Mouse (Mus musculus) liver, embryonic 11.5 days (tissue): ENCODE data around the gene Ikzf3. TPM values are rescaled to one million over a fixed set of nuclear protein-coding genes. Genes with fewer than 3 reads are reported as not detected.

Experiments used
- ATAC-seq: fragments of 200-750 bp; cut with Nextera tagmentation; replicated peaks from 2 replicates; pipeline ENCODE4 v1.8.0; 2017; ENCODE audit warnings: moderate number of reproducible peaks, mild to moderate bottlenecking, moderate TSS enrichment, moderate library complexity; ENCODE audit not compliant: low FRiP score
- DNase-seq: peaks from one replicate; pipeline ENCODE4 v3.0.0-alpha.2; 2017; ENCODE audit warnings: low spot score
- H3K27ac ChIP-seq: fragments of 300-500 bp; sonication (generic); 2 replicates; pipeline ENCODE4 v1.5.1; 2014; ENCODE audit warnings: mild to moderate bottlenecking, low read depth, low read length, control low read depth
- H3K27me3 ChIP-seq: fragments of 300-500 bp; sonication (generic); replicated peaks from 2 replicates; pipeline ENCODE4 v1.6.1; 2014; ENCODE audit warnings: low read length, mixed read lengths; ENCODE audit not compliant: control insufficient read depth, insufficient read depth
- H3K36me3 ChIP-seq: fragments of 300-500 bp; sonication (generic); 2 replicates; pipeline ENCODE4 v1.6.1; 2014; ENCODE audit warnings: mild to moderate bottlenecking, low read length, moderate library complexity, mixed read lengths; ENCODE audit not compliant: control insufficient read depth, insufficient read depth
- H3K4me1 ChIP-seq: fragments of 300-500 bp; sonication (generic); replicated peaks from 2 replicates; pipeline ENCODE4 v1.6.1; 2014; ENCODE audit warnings: low read length, mixed read lengths; ENCODE audit not compliant: control insufficient read depth, insufficient read depth
- H3K4me2 ChIP-seq: fragments of 300-500 bp; sonication (generic); 2 replicates; pipeline ENCODE4 v1.6.1; 2014; ENCODE audit warnings: mild to moderate bottlenecking, control low read depth, moderate library complexity
- H3K4me3 ChIP-seq: fragments of 300-500 bp; sonication (generic); 2 replicates; pipeline ENCODE4 v1.5.1; 2014; ENCODE audit warnings: low read depth, low read length, control low read depth
- H3K9ac ChIP-seq: fragments of 300-500 bp; sonication (generic); 2 replicates; pipeline ENCODE4 v1.6.1; 2014; ENCODE audit warnings: low read depth, low read length, control low read depth
- H3K9me3 ChIP-seq: fragments of 300-500 bp; sonication (generic); 2 replicates; pipeline ENCODE4 v1.6.1; 2016; ENCODE audit warnings: low read length, inconsistent platforms, mixed read lengths; ENCODE audit not compliant: control insufficient read depth
- WGBS: fragments of 180-500 bp; shearing (Covaris S2); extraction: QIAGEN DNeasy Blood & Tissue Kit; methylation state at CpG from one replicate; pipeline ENCODE4 v1.1.7; 2014; 5-methylcytosine and 5-hydroxymethylcytosine counted together
- polyA plus RNA-seq: library from polyadenylated mRNA; unstranded; fragments of >200 nt; fragmentation: Nextera tagmentation; extraction: Ambion mirVana; gene quantifications from 2 replicates; pipeline ENCODE4 v1.2.1, GENCODE M21; 2014

The Ikzf3 gene
- polyA plus RNA-seq, 1 experiment from 2014 or later: 0.04 TPM

- Histone ChIP-seq H3K4me3 (peak overlapping the region; percentile 41), H3K4me1 (peaks cover 55% of the 10 kb centered on the region), H3K4me2 (peak overlapping the region; percentile 89), H3K27me3 (no peaks in the 10 kb centered on the region), H3K9me3 (no peaks in the 10 kb centered on the region), H3K36me3 (peaks cover 10% of the 10 kb centered on the region; the same call in 1 of the 2 replicates), H3K27ac (peak overlapping the region; percentile 99), H3K9ac (peak overlapping the region; percentile 61)
- DNase-seq: no peak
- WGBS: 36% methylated on average over 16 of the region's 16 CpGs
- ATAC-seq: peak; percentile 59
Observed at GRCm38 (mm10) chr11:98580301-98581121, 34.7 kb upstream of the Ikzf3 start.

GRCm38 (mm10) chr11:98577776-98578175, 31.9 kb upstream of the Ikzf3 start:
- ATAC-seq (no peak), DNase-seq (no peak)
- no peak overlapping the region for H3K4me2 ChIP-seq
- H3K27ac ChIP-seq: no peak overlapping the region
- peaks cover 28% of the 10 kb centered on the region for H3K4me1 ChIP-seq
- no peak overlapping the region for H3K9ac ChIP-seq
- H3K4me3 ChIP-seq: no peak overlapping the region
- H3K27me3 ChIP-seq: no peaks in the 10 kb centered on the region
- no peaks in the 10 kb centered on the region for H3K9me3 ChIP-seq
- 90% methylated on average over 5 of the region's 5 CpGs for WGBS
- peaks cover 7% of the 10 kb centered on the region; the same call in 1 of the 2 replicates for H3K36me3 ChIP-seq

- Histone ChIP-seq H3K27ac (no peak overlapping the region), H3K9me3 (0 out of 2 replicates have a peak, but pooled peaks cover 2% of the 10 kb centered on the region), H3K4me1 (no peaks in the 10 kb centered on the region), H3K27me3 (no peaks in the 10 kb centered on the region), H3K4me2 (no peak overlapping the region), H3K4me3 (no peak overlapping the region), H3K9ac (no peak overlapping the region), H3K36me3 (no peaks in the 10 kb centered on the region)
- DNase-seq (no peak), ATAC-seq (no peak)
- 74% methylated on average over 6 of the region's 6 CpGs for WGBS
Observed at GRCm38 (mm10) chr11:98569461-98569860, 23.6 kb upstream of the Ikzf3 start.

GRCm38 (mm10) chr11:98568326-98568725, 22.5 kb upstream of the Ikzf3 start:
- no peak overlapping the region for H3K4me2 ChIP-seq
- WGBS: 87% methylated on average over 8 of the region's 8 CpGs
- no peak overlapping the region for H3K4me3 ChIP-seq
- H3K36me3 ChIP-seq: no peaks in the 10 kb centered on the region
- no peak for ATAC-seq
- H3K27me3 ChIP-seq: no peaks in the 10 kb centered on the region
- no peak for DNase-seq
- no peak overlapping the region for H3K27ac ChIP-seq
- H3K4me1 ChIP-seq: no peaks in the 10 kb centered on the region
- H3K9me3 ChIP-seq: 0 out of 2 replicates have a peak, but pooled peaks cover 2% of the 10 kb centered on the region
- no peak overlapping the region for H3K9ac ChIP-seq

- H3K4me3 ChIP-seq: no peak overlapping the region
- 0 out of 2 replicates have a peak, but pooled peaks cover 2% of the 10 kb centered on the region for H3K9me3 ChIP-seq
- no peak overlapping the region for H3K27ac ChIP-seq
- DNase-seq (no peak), ATAC-seq (no peak)
- no peak overlapping the region for H3K9ac ChIP-seq
- peaks cover 3% of the 10 kb centered on the region for H3K27me3 ChIP-seq
- no peak overlapping the region for H3K4me2 ChIP-seq
- H3K36me3 ChIP-seq: no peaks in the 10 kb centered on the region
- WGBS: 66% methylated on average over 13 of the region's 13 CpGs
- H3K4me1 ChIP-seq: 0 out of 2 replicates have a peak, but pooled peaks cover 3% of the 10 kb centered on the region
Observed at GRCm38 (mm10) chr11:98563921-98564414, 18.1 kb upstream of the Ikzf3 start.

- Histone ChIP-seq H3K27ac (no peak overlapping the region), H3K4me2 (no peak overlapping the region), H3K9me3 (no peaks in the 10 kb centered on the region), H3K36me3 (no peaks in the 10 kb centered on the region), H3K4me1 (0 out of 2 replicates have a peak, but pooled peaks cover 3% of the 10 kb centered on the region), H3K27me3 (peaks cover 3% of the 10 kb centered on the region), H3K4me3 (no peak overlapping the region), H3K9ac (no peak overlapping the region)
- DNase-seq: no peak
- ATAC-seq: no peak
- WGBS: 83% methylated on average over 3 of the region's 3 CpGs
Observed at GRCm38 (mm10) chr11:98563025-98563424, 17.2 kb upstream of the Ikzf3 start.

- Histone ChIP-seq H3K36me3 (no peaks in the 10 kb centered on the region), H3K9me3 (no peaks in the 10 kb centered on the region), H3K27me3 (peaks cover 3% of the 10 kb centered on the region), H3K4me3 (no peak overlapping the region), H3K4me1 (0 out of 2 replicates have a peak, but pooled peaks cover 3% of the 10 kb centered on the region), H3K27ac (no peak overlapping the region), H3K4me2 (no peak overlapping the region), H3K9ac (no peak overlapping the region)
- ATAC-seq (no peak), DNase-seq (no peak)
- 41% methylated on average over 7 of the region's 7 CpGs for WGBS
Observed at GRCm38 (mm10) chr11:98560942-98561341, 15.1 kb upstream of the Ikzf3 start.

- WGBS: 68% methylated on average over 12 of the region's 12 CpGs
- H3K4me2 ChIP-seq: no peak overlapping the region
- ATAC-seq (no peak), DNase-seq (no peak)
- no peak overlapping the region for H3K27ac ChIP-seq
- H3K9me3 ChIP-seq: no peaks in the 10 kb centered on the region
- H3K4me3 ChIP-seq: no peak overlapping the region
- peaks cover 7% of the 10 kb centered on the region for H3K4me1 ChIP-seq
- no peak overlapping the region for H3K9ac ChIP-seq
- H3K36me3 ChIP-seq: no peaks in the 10 kb centered on the region
- no peaks in the 10 kb centered on the region; the same call in 1 of the 2 replicates for H3K27me3 ChIP-seq
Observed at GRCm38 (mm10) chr11:98555124-98555700, 9.4 kb upstream of the Ikzf3 start.
